Mouse (Mus musculus): ENCODE results near the gene Lrrc55. TPM values are rescaled to one million over a fixed set of nuclear protein-coding genes. Genes with fewer than 3 reads are reported as not detected.
"Not testable (repeated sequence)": the region's sequence is repeated elsewhere in the genome, so short reads cannot be mapped to it uniquely, and the experiment has no call there.

Gene Lrrc55
- polyA plus RNA-seq (2016; fragmentation: Nextera tagmentation; extraction: Ambion mirVana): 2.8 and 3.1 TPM in 2 replicates

DNA sequence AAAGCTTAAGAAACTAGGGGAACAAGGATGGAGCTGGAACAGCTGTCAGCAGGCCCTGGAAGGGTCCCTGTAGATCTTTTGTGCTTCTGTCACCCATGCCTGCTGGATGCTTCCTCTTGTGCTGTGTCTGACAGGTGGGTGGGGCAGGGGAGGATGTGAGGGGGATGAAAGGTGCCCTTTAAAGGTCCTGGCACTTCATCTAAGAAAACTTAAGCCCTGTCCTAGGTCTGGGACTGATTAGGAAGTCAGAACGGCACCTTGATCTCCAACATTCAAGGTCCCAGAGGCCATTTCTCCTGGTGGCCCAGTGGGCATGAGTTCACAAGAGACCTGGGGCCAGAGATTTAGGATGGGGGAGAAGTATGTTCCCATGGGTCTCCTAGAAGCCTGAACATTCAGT, at the start of gene Lrrc55:
Gene Lrrc55 (minus strand): TSS at position 297 of the 400 bp plus-strand sequence.
- peaks cover 12% of the 10 kb centered on the region for H3K4me1 ChIP-seq
- no peak for ATAC-seq (ENCODE audit: low FRiP score)

DNA sequence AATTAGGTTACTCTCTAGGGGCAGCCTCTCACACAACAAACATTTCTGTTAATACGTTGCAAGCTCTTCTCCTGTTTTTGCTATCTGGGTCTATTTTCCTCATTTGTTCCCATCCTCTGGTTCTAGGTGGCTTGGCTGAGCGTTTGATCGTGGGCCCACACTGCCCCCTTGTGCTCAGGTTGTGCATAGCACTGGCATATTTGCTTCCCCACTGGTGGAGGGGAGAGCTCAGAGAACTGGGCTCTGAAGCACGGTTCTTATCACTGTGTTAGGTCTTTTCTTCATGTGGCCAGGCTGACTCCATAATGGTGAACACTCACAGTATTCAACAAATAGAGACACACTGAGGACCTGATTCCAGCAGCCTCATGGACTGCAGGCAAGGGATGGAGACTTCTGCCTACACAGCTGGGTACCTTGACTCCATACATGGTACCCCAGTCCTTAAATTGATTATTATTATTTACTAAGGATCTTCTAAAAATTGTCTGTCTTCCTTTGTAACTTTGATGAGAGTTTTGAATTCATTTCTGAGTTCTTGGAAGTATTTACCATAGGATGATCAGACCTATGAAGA, 49.6 kb upstream of the Lrrc55 start:
- Histone ChIP-seq H3K36me3 (replicated peaks) (no peaks in the 10 kb centered on the region), H3K9me3 (no peaks in the 10 kb centered on the region), H3K9ac (no peak overlapping the region), H3K27ac (no peak overlapping the region), H3K4me2 (no peak overlapping the region), H3K4me1 (no peaks in the 10 kb centered on the region), H3K27me3 (no peaks in the 10 kb centered on the region), H3K4me3 (replicated peaks) (no peak overlapping the region)
- peak; percentile 78 for ATAC-seq (ENCODE audit: low FRiP score)
- WGBS: 14% methylated on average over 4 of the region's 4 CpGs

More for the DNA sequence above, at the start of gene Lrrc55:
- Histone ChIP-seq H3K27ac (no peak within 1 kb of the TSS), H3K27me3 (no peaks in the 10 kb centered on the region), H3K36me3 (replicated peaks) (no peaks in the 10 kb centered on the region), H3K4me3 (replicated peaks) (peak within 1 kb of the TSS; percentile 44), H3K4me2 (peak within 1 kb of the TSS; percentile 71), H3K9me3 (no peaks in the 10 kb centered on the region), H3K9ac (peak within 1 kb of the TSS; percentile 56)
- WGBS: 83% methylated on average over 1 of the region's 1 CpGs

- Histone ChIP-seq H3K36me3 (replicated peaks) (no peaks in the 10 kb centered on the region), H3K9ac (no peak overlapping the region), H3K9me3 (no peaks in the 10 kb centered on the region), H3K27me3 (no peaks in the 10 kb centered on the region), H3K4me2 (no peak overlapping the region), H3K4me3 (replicated peaks) (no peak overlapping the region), H3K4me1 (no peaks in the 10 kb centered on the region), H3K27ac (no peak overlapping the region)
- no peak for ATAC-seq (ENCODE audit: low FRiP score)
- 85% methylated on average over 5 of the region's 5 CpGs for WGBS
Observed at GRCm38 (mm10) chr2:85245737-85246136, 48.7 kb upstream of the Lrrc55 start.

GRCm38 (mm10) chr2:85238068-85238667, 41.2 kb upstream of the Lrrc55 start:
- no peaks in the 10 kb centered on the region for H3K36me3 ChIP-seq (replicated peaks)
- 65% methylated on average over 4 of the region's 4 CpGs for WGBS
- H3K9ac ChIP-seq: no peak overlapping the region
- H3K9me3 ChIP-seq: no peaks in the 10 kb centered on the region
- H3K4me1 ChIP-seq: no peaks in the 10 kb centered on the region
- H3K27me3 ChIP-seq: no peaks in the 10 kb centered on the region
- H3K27ac ChIP-seq: no peak overlapping the region
- ATAC-seq (ENCODE audit: low FRiP score): no peak
- H3K4me2 ChIP-seq: no peak overlapping the region
- H3K4me3 ChIP-seq (replicated peaks): no peak overlapping the region

DNA sequence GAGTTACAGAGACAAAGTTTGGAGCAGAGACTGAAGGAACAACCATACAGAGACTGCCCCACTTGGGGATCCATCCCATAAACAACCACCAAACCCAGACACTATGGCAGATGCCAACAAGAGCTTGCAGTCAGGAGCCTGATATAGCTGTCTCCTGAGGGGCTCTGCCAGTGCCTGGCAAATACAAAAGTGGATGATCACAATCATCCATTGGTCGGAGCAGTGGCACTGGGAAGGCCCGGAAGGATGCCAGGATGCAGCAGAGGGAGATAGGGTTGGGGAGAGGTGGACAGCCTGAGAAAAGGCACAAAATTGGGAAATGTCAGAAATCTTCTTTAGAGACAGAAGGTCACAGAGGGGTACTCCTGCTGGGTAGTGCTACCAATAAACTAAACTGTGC, 40.2 kb upstream of the Lrrc55 start:
- not testable (repeated sequence) for H3K9ac ChIP-seq; H3K9me3 ChIP-seq; H3K4me1 ChIP-seq; H3K27ac ChIP-seq; H3K27me3 ChIP-seq; ATAC-seq (ENCODE audit: low FRiP score); H3K4me2 ChIP-seq; H3K4me3 ChIP-seq (replicated peaks); H3K36me3 ChIP-seq (replicated peaks)
- 92% methylated on average over 2 of the region's 2 CpGs for WGBS

- WGBS: 77% methylated on average over 4 of the region's 4 CpGs
- ATAC-seq (ENCODE audit: low FRiP score): no peak
- 0 out of 2 replicates have a peak, but pooled peaks cover 2% of the 10 kb centered on the region for H3K4me1 ChIP-seq
Observed at GRCm38 (mm10) chr2:85230771-85231511, 33.9 kb upstream of the Lrrc55 start.

DNA sequence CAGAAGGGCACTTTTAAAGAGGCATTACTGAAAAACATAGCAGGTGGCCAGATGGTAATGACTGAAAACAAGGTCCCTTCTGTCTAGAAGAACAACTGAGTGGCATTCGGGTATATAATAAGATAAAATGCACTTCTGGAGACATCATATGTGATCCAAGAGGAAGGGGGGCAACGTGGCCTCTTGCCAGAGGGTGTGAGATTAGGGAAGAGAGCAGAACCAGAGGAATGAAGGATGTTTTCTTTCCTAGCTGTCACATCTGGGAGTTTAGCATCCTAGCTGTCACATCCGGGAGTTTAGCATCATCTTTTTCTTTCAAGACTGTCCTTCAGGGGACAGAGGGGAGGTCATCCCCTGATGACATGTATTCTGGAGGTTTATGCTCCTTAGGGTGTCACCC, 32.6 kb upstream of the Lrrc55 start:
- Histone ChIP-seq H3K4me3 (replicated peaks) (no peak overlapping the region), H3K27ac (no peak overlapping the region)

More at GRCm38 (mm10) chr2:85230771-85231511, 33.9 kb upstream of the Lrrc55 start:
- Histone ChIP-seq H3K9ac (no peak overlapping the region), H3K27ac (no peak overlapping the region), H3K4me2 (no peak overlapping the region), H3K9me3 (no peaks in the 10 kb centered on the region), H3K27me3 (no peaks in the 10 kb centered on the region), H3K4me3 (replicated peaks) (no peak overlapping the region), H3K36me3 (replicated peaks) (no peaks in the 10 kb centered on the region)

DNA sequence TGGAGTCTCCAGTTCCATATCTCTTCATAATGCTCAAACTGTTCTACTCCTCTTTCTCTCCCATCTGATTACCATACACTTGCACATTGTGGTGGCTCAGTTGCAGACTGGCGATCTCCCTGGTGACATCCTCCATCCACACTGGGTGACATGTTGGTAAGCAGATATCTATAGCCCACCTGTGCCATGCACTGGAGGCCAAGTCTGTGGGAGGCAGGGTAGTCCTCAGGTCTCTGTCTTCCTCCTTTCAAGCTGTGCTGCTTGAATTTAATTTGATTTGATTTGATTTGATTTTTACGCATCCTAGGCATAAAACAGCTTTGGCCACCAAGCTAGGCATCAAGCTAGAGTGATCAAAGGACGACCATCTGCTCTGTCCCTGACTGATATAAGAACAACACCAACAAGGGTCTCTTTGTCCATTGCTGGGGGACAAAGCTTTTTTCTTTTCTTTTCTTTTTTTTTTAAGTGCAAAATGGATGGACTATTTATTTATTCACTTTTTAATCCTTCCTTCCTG, 30.9 kb upstream of the Lrrc55 start:
- Histone ChIP-seq H3K9me3 (no peaks in the 10 kb centered on the region), H3K27ac (no peak overlapping the region), H3K36me3 (replicated peaks) (no peaks in the 10 kb centered on the region), H3K9ac (no peak overlapping the region), H3K4me1 (0 out of 2 replicates have a peak, but pooled peaks cover 2% of the 10 kb centered on the region), H3K4me2 (no peak overlapping the region), H3K27me3 (no peaks in the 10 kb centered on the region), H3K4me3 (replicated peaks) (no peak overlapping the region)
- WGBS: 83% methylated on average over 3 of the region's 3 CpGs
- ATAC-seq (ENCODE audit: low FRiP score): no peak

More for the DNA sequence above, 32.6 kb upstream of the Lrrc55 start:
- no peak for ATAC-seq (ENCODE audit: low FRiP score)
- no peaks in the 10 kb centered on the region for H3K36me3 ChIP-seq (replicated peaks)
- WGBS: 78% methylated on average over 3 of the region's 3 CpGs
- H3K9me3 ChIP-seq: no peaks in the 10 kb centered on the region
- H3K4me1 ChIP-seq: 0 out of 2 replicates have a peak, but pooled peaks cover 2% of the 10 kb centered on the region
- no peak overlapping the region for H3K4me2 ChIP-seq
- no peak overlapping the region for H3K9ac ChIP-seq
- H3K27me3 ChIP-seq: no peaks in the 10 kb centered on the region

DNA sequence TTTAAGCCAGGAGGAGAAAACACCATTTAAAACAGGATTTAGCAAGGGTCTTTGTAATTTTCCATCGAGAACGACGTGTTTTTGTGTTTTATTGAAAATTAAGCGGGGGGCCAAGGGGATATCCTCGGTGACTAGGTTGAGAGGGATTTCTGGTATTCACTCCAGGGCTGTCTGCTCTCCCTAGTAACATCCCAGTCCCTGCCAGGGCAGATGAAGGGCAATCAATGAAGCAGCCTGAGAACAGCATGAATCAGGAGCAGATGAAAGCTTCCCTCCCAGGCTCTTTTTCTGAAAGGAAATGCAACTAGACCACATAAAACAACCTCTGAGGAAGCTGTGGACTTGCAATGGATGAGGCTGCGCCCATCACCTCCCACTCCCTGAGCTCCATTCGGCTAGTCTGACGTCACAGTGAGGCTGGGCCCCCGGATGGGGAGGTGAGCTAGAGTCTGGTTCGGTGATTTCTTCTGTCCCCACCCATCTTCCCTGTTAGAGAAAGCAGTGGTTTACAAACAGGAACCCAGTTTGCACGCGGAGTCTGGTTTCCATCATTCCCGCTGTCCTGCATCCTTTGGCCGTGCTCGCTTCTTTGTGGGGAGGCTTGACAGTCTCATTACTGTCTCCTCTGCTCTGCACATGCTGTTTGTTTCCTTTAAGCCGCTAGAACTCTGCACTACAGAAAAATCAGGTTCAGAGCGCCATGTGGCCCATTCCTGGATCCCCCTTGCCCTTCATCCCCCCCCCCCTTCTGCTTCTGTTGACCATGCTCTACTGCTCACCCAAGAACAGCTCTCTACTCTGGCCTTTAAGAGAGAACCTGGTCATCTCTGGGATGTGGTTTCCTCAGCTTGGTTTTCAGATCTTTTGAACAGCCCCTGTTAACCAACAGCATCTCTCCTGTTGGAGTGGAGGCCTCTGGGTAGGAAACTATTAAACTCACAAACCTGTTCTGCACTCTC, 27.5 kb upstream of the Lrrc55 start:
- Histone ChIP-seq H3K9me3 (no peaks in the 10 kb centered on the region), H3K4me3 (replicated peaks) (no peak overlapping the region), H3K36me3 (replicated peaks) (no peaks in the 10 kb centered on the region), H3K27ac (no peak overlapping the region), H3K27me3 (no peaks in the 10 kb centered on the region), H3K4me1 (0 out of 2 replicates have a peak, but pooled peaks cover 2% of the 10 kb centered on the region), H3K9ac (no peak overlapping the region), H3K4me2 (no peak overlapping the region)
- 0 out of 2 replicates have a peak, but pooled peaks have one; percentile 11 for ATAC-seq (ENCODE audit: low FRiP score)
- WGBS: 53% methylated on average over 17 of the region's 17 CpGs

DNA sequence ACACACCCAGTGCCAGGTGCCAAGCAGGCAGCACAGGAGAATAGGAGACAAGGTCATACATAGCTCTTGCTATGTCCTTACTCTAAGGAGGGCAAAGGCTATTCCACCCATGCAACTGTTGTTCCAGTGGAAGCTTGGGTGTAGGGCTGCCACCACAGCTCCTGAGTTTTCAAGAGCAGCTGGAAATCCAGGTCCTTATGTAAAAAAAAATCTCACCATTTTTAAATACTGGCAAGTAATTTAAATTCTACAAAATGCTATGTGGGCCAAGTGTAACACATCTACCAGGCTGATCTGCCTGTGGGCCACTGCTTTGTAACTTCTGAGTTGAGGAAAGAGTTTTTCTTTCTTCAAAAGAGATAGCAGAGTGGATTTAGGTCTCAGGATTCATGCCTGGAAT, 19.6 kb upstream of the Lrrc55 start:
- Histone ChIP-seq H3K4me1 (no peaks in the 10 kb centered on the region), H3K4me2 (no peak overlapping the region), H3K4me3 (replicated peaks) (no peak overlapping the region), H3K27ac (no peak overlapping the region), H3K9me3 (no peaks in the 10 kb centered on the region), H3K36me3 (replicated peaks) (no peaks in the 10 kb centered on the region), H3K27me3 (no peaks in the 10 kb centered on the region), H3K9ac (no peak overlapping the region)
- no peak for ATAC-seq (ENCODE audit: low FRiP score)

DNA sequence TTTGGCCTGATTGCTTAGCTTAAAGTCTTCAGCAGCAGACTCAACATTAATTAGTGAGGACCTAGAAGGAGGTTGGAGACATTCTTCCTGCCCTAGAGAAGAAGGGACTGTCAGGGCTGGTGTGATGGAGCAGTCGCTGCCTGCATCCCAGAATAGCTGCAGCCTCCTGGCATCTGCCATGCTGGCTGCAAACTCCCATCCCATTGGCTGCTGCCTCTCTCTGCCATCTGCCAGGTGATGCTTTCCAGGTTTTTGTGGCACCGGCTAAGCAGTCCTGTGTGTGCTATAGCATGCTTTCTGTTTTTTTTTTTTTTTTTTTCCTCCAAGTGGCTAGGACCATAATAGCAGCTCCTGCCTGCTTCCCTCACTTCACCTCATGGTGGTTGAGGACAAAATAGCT, 16.7 kb upstream of the Lrrc55 start:
- Histone ChIP-seq H3K4me1 (no peaks in the 10 kb centered on the region), H3K27me3 (no peaks in the 10 kb centered on the region), H3K27ac (no peak overlapping the region), H3K36me3 (replicated peaks) (no peaks in the 10 kb centered on the region), H3K9me3 (no peaks in the 10 kb centered on the region), H3K9ac (no peak overlapping the region), H3K4me3 (replicated peaks) (no peak overlapping the region), H3K4me2 (no peak overlapping the region)
- WGBS: 79% methylated on average over 2 of the region's 2 CpGs
- no peak for ATAC-seq (ENCODE audit: low FRiP score)

- WGBS: 71% methylated on average over 5 of the region's 5 CpGs
- no peak for ATAC-seq (ENCODE audit: low FRiP score)
- H3K4me1 ChIP-seq: no peaks in the 10 kb centered on the region
Observed at GRCm38 (mm10) chr2:85209301-85209700, 12.3 kb upstream of the Lrrc55 start.

More at GRCm38 (mm10) chr2:85209301-85209700, 12.3 kb upstream of the Lrrc55 start:
- no peak overlapping the region for H3K27ac ChIP-seq
- no peaks in the 10 kb centered on the region for H3K9me3 ChIP-seq
- no peaks in the 10 kb centered on the region for H3K27me3 ChIP-seq
- H3K4me2 ChIP-seq: no peak overlapping the region
- no peak overlapping the region for H3K4me3 ChIP-seq (replicated peaks)
- no peaks in the 10 kb centered on the region for H3K36me3 ChIP-seq (replicated peaks)
- H3K9ac ChIP-seq: no peak overlapping the region
